Mouse (Mus musculus) liver, adult 2 months (tissue): Measurements from ENCODE around the gene F2. TPM values are rescaled to one million over a fixed set of nuclear protein-coding genes. Genes with fewer than 3 reads are reported as not detected.

ENCODE experiments used
- DNase-seq: peaks from one replicate; pipeline ENCODE4 v3.0.0-alpha.2; 2011; ENCODE audit warnings: low read depth, low spot score; ENCODE audit errors: extremely low read depth
- H3K27ac ChIP-seq: fragments of 200-500 bp; replicated peaks from 2 replicates; pipeline ENCODE4 v1.5.1; 2012; ENCODE audit warnings: low read depth, mild to moderate bottlenecking, control low read depth, inconsistent platforms, low read length; ENCODE audit not compliant: insufficient read depth
- H3K27me3 ChIP-seq: fragments of 200-500 bp; 2 replicates; pipeline ENCODE4 v1.6.1; 2012; ENCODE audit warnings: mild to moderate bottlenecking, moderate library complexity, low read length, inconsistent platforms; ENCODE audit not compliant: control insufficient read depth, insufficient read depth
- H3K36me3 ChIP-seq: fragments of 200-500 bp; 2 replicates; pipeline ENCODE4 v1.6.1; 2012; ENCODE audit warnings: low read length, inconsistent platforms; ENCODE audit not compliant: control insufficient read depth, insufficient read depth
- H3K4me1 ChIP-seq: fragments of 200-500 bp; 2 replicates; pipeline ENCODE4 v1.6.1; 2011; ENCODE audit warnings: low read length; ENCODE audit not compliant: control insufficient read depth, insufficient read depth
- H3K4me3 ChIP-seq: fragments of 200-500 bp; 2 replicates; pipeline ENCODE4 v1.5.1; 2011; ENCODE audit warnings: low read depth, mild to moderate bottlenecking, control low read depth, low read length, moderate library complexity; ENCODE audit not compliant: insufficient read depth
- H3K79me2 ChIP-seq: fragments of 200-500 bp; 2 replicates; pipeline ENCODE4 v1.6.1; 2012; ENCODE audit warnings: inconsistent platforms, mild to moderate bottlenecking, low read length, moderate library complexity; ENCODE audit not compliant: control insufficient read depth, insufficient read depth
- H3K9ac ChIP-seq: fragments of 200-500 bp; 2 replicates; pipeline ENCODE4 v1.6.1; 2012; ENCODE audit warnings: low read depth, mild to moderate bottlenecking, control low read depth, inconsistent platforms, low read length
- CTCF ChIP-seq: fragments of 200-500 bp; IDR thresholded peaks from 2 replicates; pipeline ENCODE4 v1.5.1; 2011; ENCODE audit warnings: low read depth, low read length, control low read depth
- POLR2A ChIP-seq: fragments of 200-500 bp; IDR thresholded peaks from 2 replicates; pipeline ENCODE4 v1.6.1; 2011; ENCODE audit warnings: low read length, control low read depth; ENCODE audit not compliant: insufficient read depth; ENCODE audit errors: extremely low read depth
- WGBS: fragments of 180-500 bp; shearing (Covaris S2); methylation state at CpG from one replicate; pipeline ENCODE4 v1.1.7; 2018; 5-methylcytosine and 5-hydroxymethylcytosine counted together
- polyA plus RNA-seq: library from polyadenylated mRNA; depleted of rRNA; stranded (reverse); fragments of >200 nt; gene quantifications from 2 replicates; pipeline ENCODE4 v1.2.3, GENCODE M21; 2012
- total RNA-seq: library from RNA; depleted of rRNA; stranded (reverse); fragments of >200 nt; gene quantifications from 2 replicates; pipeline ENCODE4 v1.2.3, GENCODE M21; 2014

F2 gene
- total and polyA plus RNA-seq, 2 experiments = 1,668 to 2,057 TPM

GRCm38 (mm10) chr2:91651458-91652258, 15.4 kb upstream of the F2 start:
- no peak for DNase-seq
- H3K9ac ChIP-seq = no peak overlapping the region
- WGBS = 54% methylated on average over 14 of the region's 14 CpGs

GRCm38 (mm10) chr2:91650360-91650995, 14.3 kb upstream of the F2 start:
- TF ChIP-seq POLR2A (no peak), CTCF (no peak)
- Histone ChIP-seq H3K9ac (peak overlapping the region; percentile 72), H3K4me1 (peaks cover 3% of the 10 kb centered on the region; the same call in 1 of the 2 replicates), H3K36me3 (peaks cover 17% of the 10 kb centered on the region; the same call in 1 of the 2 replicates), H3K4me3 (peak overlapping the region; percentile 83), H3K27me3 (no peaks in the 10 kb centered on the region), H3K79me2 (peaks cover 4% of the 10 kb centered on the region; the same call in 1 of the 2 replicates), H3K27ac (peak overlapping the region; percentile 65)
- DNase-seq = peak; percentile 46
- 1% methylated on average over 16 of the region's 16 CpGs for WGBS

More at GRCm38 (mm10) chr2:91651458-91652258, 15.4 kb upstream of the F2 start:
- peaks cover 16% of the 10 kb centered on the region; the same call in 1 of the 2 replicates for H3K36me3 ChIP-seq
- H3K4me1 ChIP-seq = peaks cover 3% of the 10 kb centered on the region; the same call in 1 of the 2 replicates
- TF ChIP-seq CTCF = no peak
- TF ChIP-seq POLR2A = no peak
- no peak overlapping the region for H3K27ac ChIP-seq
- H3K27me3 ChIP-seq = no peaks in the 10 kb centered on the region
- peaks cover 4% of the 10 kb centered on the region; the same call in 1 of the 2 replicates for H3K79me2 ChIP-seq
- H3K4me3 ChIP-seq = no peak overlapping the region

GRCm38 (mm10) chr2:91649553-91650359, 13.5 kb upstream of the F2 start, which contains the start of the genes Zfp408 and Arhgap1:
Gene Zfp408, minus strand, starts transcription at chr2:91649791.
Gene Arhgap1, plus strand, starts transcription at chr2:91649860.
- Histone ChIP-seq H3K27me3 (no peaks in the 10 kb centered on the region), H3K36me3 (peaks cover 12% of the 10 kb centered on the region; the same call in 1 of the 2 replicates), H3K4me3 (peak within 1 kb of the TSS; percentile 83), H3K4me1 (peaks cover 3% of the 10 kb centered on the region; the same call in 1 of the 2 replicates), H3K79me2 (peaks cover 4% of the 10 kb centered on the region; the same call in 1 of the 2 replicates), H3K9ac (peak within 1 kb of the TSS; percentile 72), H3K27ac (peak within 1 kb of the TSS; percentile 89)
- TF ChIP-seq POLR2A (peak; percentile 57; the same call in 1 of the 2 replicates), CTCF (no peak)
- under 1% methylated on average over 44 of the region's 44 CpGs for WGBS
- peak; percentile 97 for DNase-seq

GRCm38 (mm10) chr2:91649152-91649551, 12.9 kb upstream of the F2 start:
- Histone ChIP-seq H3K36me3 (peaks cover 10% of the 10 kb centered on the region; the same call in 1 of the 2 replicates), H3K27ac (peak overlapping the region; percentile 89), H3K4me1 (peaks cover 3% of the 10 kb centered on the region; the same call in 1 of the 2 replicates), H3K9ac (peak overlapping the region; percentile 68), H3K4me3 (peak overlapping the region; percentile 74), H3K79me2 (peaks cover 4% of the 10 kb centered on the region; the same call in 1 of the 2 replicates), H3K27me3 (no peaks in the 10 kb centered on the region)
- 2% methylated on average over 15 of the region's 15 CpGs for WGBS
- no peak for DNase-seq
- TF ChIP-seq CTCF = no peak
- TF ChIP-seq POLR2A = no peak

GRCm38 (mm10) chr2:91646733-91647132, 10.5 kb upstream of the F2 start:
- peaks cover 7% of the 10 kb centered on the region; the same call in 1 of the 2 replicates for H3K36me3 ChIP-seq
- peak; percentile 56 for DNase-seq
- no peaks in the 10 kb centered on the region for H3K27me3 ChIP-seq
- H3K27ac ChIP-seq = no peak overlapping the region
- peaks cover 4% of the 10 kb centered on the region; the same call in 1 of the 2 replicates for H3K79me2 ChIP-seq
- peaks cover 3% of the 10 kb centered on the region; the same call in 1 of the 2 replicates for H3K4me1 ChIP-seq
- no peak overlapping the region for H3K4me3 ChIP-seq
- peak; percentile 75 for TF ChIP-seq CTCF
- no peak for TF ChIP-seq POLR2A
- no peak overlapping the region for H3K9ac ChIP-seq
- 23% methylated on average over 1 of the region's 1 CpGs for WGBS
